Mouse (Mus musculus) kidney, postnatal 0 days (tissue): ENCODE data around the gene Stk10. TPM values are rescaled to one million over a fixed set of nuclear protein-coding genes. Genes with fewer than 3 reads are reported as not detected.
A peak's percentile ranks its signal among the peaks of the same experiment; 100 is the strongest.

Experiments
- ATAC-seq: fragments of 200-750 bp; cut with Nextera tagmentation; replicated peaks from 2 replicates; pipeline ENCODE4 v1.8.0; 2017; ENCODE audit warnings: low read depth, moderate number of reproducible peaks, moderate TSS enrichment, moderate library complexity; ENCODE audit not compliant: low FRiP score
- DNase-seq: peaks from one replicate; pipeline ENCODE4 v3.0.0-alpha.2; 2016; ENCODE audit warnings: low spot score
- H3K27ac ChIP-seq: fragments of 300-500 bp; sonication (generic); 2 replicates; pipeline ENCODE4 v1.5.1; 2014; ENCODE audit warnings: mild to moderate bottlenecking
- H3K27me3 ChIP-seq: fragments of 300-500 bp; sonication (generic); 2 replicates; pipeline ENCODE4 v1.6.1; 2014; ENCODE audit warnings: low read length, mixed read lengths; ENCODE audit not compliant: insufficient read depth
- H3K36me3 ChIP-seq: fragments of 300-500 bp; sonication (generic); 2 replicates; pipeline ENCODE4 v1.6.1; 2014; ENCODE audit warnings: low read length, mixed read lengths; ENCODE audit not compliant: insufficient read depth
- H3K4me1 ChIP-seq: fragments of 300-500 bp; sonication (generic); replicated peaks from 2 replicates; pipeline ENCODE4 v1.6.1; 2014; ENCODE audit warnings: antibody characterized with exemption, low read length, mixed read lengths; ENCODE audit not compliant: insufficient read depth
- H3K4me2 ChIP-seq: fragments of 300-500 bp; sonication (generic); 2 replicates; pipeline ENCODE4 v1.6.1; 2014; ENCODE audit warnings: mild to moderate bottlenecking, low read length, moderate library complexity, mixed read lengths
- H3K4me3 ChIP-seq: fragments of 300-500 bp; sonication (generic); replicated peaks from 2 replicates; pipeline ENCODE4 v1.5.1; 2014; ENCODE audit warnings: low read depth, low read length
- H3K9ac ChIP-seq: fragments of 300-500 bp; sonication (generic); 2 replicates; pipeline ENCODE4 v1.6.1; 2014; ENCODE audit warnings: low read depth, low read length
- H3K9me3 ChIP-seq: fragments of 300-500 bp; sonication (generic); replicated peaks from 2 replicates; pipeline ENCODE4 v1.6.1; 2016; ENCODE audit warnings: low read length, inconsistent platforms, mixed read lengths
- CTCF ChIP-seq: IDR thresholded peaks from 2 replicates; pipeline ENCODE4 v1.5.1; 2016; ENCODE audit warnings: antibody characterized with exemption, low read depth, mild to moderate bottlenecking, moderate library complexity
- WGBS: fragments of 180-500 bp; shearing (Covaris S2); extraction: QIAGEN DNeasy Blood & Tissue Kit; methylation state at CpG from one replicate; pipeline ENCODE4 v1.1.7; 2014; 5-methylcytosine and 5-hydroxymethylcytosine counted together
- polyA plus RNA-seq: library from polyadenylated mRNA; unstranded; fragments of >200 nt; fragmentation: Nextera tagmentation; extraction: Ambion mirVana; gene quantifications from 2 replicates; pipeline ENCODE4 v1.2.1, GENCODE M21; 2015

The Stk10 gene
- polyA plus RNA-seq, 1 experiment from 2014 or later, result 2.4 TPM

GRCm38 (mm10) chr11:32589201-32589600 lies 56.1 kb downstream of the Stk10 start:
- 95% methylated on average over 12 of the region's 12 CpGs for WGBS
- ATAC-seq, result no peak

GRCm38 (mm10) chr11:32589791-32590190 lies 56.7 kb downstream of the Stk10 start:
- no peak for TF ChIP-seq CTCF
- 82% methylated on average over 8 of the region's 8 CpGs for WGBS
- no peak overlapping the region for H3K4me2 ChIP-seq

More at GRCm38 (mm10) chr11:32589201-32589600, 56.1 kb downstream of the Stk10 start:
- H3K4me1 ChIP-seq, result no peaks in the 10 kb centered on the region
- H3K27ac ChIP-seq, result no peak overlapping the region
- H3K4me3 ChIP-seq, result no peak overlapping the region
- no peak for DNase-seq
- no peaks in the 10 kb centered on the region for H3K9me3 ChIP-seq
- H3K27me3 ChIP-seq, result no peaks in the 10 kb centered on the region
- no peak overlapping the region for H3K4me2 ChIP-seq
- H3K36me3 ChIP-seq, result no peaks in the 10 kb centered on the region
- H3K9ac ChIP-seq, result no peak overlapping the region
- no peak for TF ChIP-seq CTCF

GRCm38 (mm10) chr11:32590205-32590604 lies 57.1 kb downstream of the Stk10 start:
- no peaks in the 10 kb centered on the region for H3K4me1 ChIP-seq
- H3K4me2 ChIP-seq, result no peak overlapping the region
- no peaks in the 10 kb centered on the region for H3K36me3 ChIP-seq
- no peaks in the 10 kb centered on the region for H3K27me3 ChIP-seq
- H3K9me3 ChIP-seq, result no peaks in the 10 kb centered on the region
- no peak overlapping the region for H3K27ac ChIP-seq
- no peak for ATAC-seq
- TF ChIP-seq CTCF, result no peak
- no peak for DNase-seq
- no peak overlapping the region for H3K4me3 ChIP-seq
- 79% methylated on average over 6 of the region's 6 CpGs for WGBS
- no peak overlapping the region for H3K9ac ChIP-seq

More at GRCm38 (mm10) chr11:32589791-32590190, 56.7 kb downstream of the Stk10 start:
- no peak for ATAC-seq
- H3K27ac ChIP-seq, result no peak overlapping the region
- H3K36me3 ChIP-seq, result no peaks in the 10 kb centered on the region
- no peak overlapping the region for H3K4me3 ChIP-seq
- no peaks in the 10 kb centered on the region for H3K4me1 ChIP-seq
- no peak for DNase-seq
- no peaks in the 10 kb centered on the region for H3K27me3 ChIP-seq
- no peak overlapping the region for H3K9ac ChIP-seq
- H3K9me3 ChIP-seq, result no peaks in the 10 kb centered on the region

DNA sequence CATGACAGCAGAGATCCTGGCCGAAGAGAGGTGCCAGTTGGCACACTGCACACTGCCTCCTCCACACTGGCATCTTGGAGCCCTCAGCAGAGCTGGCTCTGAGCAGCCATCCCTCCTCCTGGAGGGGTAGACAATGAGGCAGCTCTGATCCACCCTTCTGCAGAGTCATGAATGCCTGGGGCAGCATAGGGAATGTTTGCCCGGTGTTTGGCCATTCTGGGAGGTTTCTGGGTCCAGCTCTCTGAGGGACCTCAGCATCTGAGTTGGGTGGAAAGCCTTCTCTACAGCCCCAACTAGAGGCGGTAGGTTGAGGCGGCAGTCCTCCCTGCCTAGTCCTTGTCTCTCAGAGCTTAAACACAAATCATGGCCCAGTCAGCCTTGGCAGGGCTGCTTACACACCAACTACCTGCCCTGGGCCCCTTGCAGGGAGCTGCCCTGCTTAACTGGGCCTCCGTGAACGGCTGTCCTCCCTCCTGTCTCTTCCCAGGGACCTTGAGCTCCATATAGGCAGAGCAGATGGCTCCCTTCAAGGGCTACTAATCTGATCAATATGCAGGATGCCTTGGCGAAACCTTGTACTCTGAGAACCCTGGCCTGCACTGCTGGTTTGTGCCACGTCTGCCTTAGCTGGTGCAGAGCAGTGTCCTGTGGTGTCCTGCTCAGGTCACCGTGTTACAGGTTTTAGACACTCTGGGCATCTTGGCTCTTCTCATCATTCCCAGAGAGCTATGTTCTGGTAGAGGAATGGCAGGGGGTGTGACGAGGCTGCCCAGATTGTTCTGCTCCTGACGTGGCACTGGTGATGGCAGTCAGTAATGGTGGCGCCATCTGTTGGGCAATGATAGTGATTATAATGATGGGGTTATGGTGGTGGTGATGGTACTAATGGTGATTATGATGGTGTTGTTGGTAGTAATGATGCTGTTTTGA lies 59.1 kb downstream of the Stk10 start:
- no peaks in the 10 kb centered on the region for H3K27me3 ChIP-seq
- no peaks in the 10 kb centered on the region for H3K4me1 ChIP-seq
- no peak overlapping the region for H3K4me2 ChIP-seq
- peak; percentile 59 for TF ChIP-seq CTCF
- WGBS, result 73% methylated on average over 12 of the region's 12 CpGs
- no peak overlapping the region for H3K9ac ChIP-seq
- no peaks in the 10 kb centered on the region for H3K9me3 ChIP-seq
- DNase-seq, result peak; percentile 36
- no peak overlapping the region for H3K4me3 ChIP-seq
- H3K36me3 ChIP-seq, result no peaks in the 10 kb centered on the region
- ATAC-seq, result no peak
- no peak overlapping the region for H3K27ac ChIP-seq

GRCm38 (mm10) chr11:32593081-32593480 lies 60.0 kb downstream of the Stk10 start:
- TF ChIP-seq CTCF, result no peak
- WGBS, result 84% methylated on average over 7 of the region's 7 CpGs
- no peaks in the 10 kb centered on the region for H3K36me3 ChIP-seq
- no peaks in the 10 kb centered on the region for H3K4me1 ChIP-seq
- no peaks in the 10 kb centered on the region for H3K27me3 ChIP-seq
- H3K4me3 ChIP-seq, result no peak overlapping the region
- no peak overlapping the region for H3K9ac ChIP-seq
- H3K9me3 ChIP-seq, result no peaks in the 10 kb centered on the region
- DNase-seq (no peak), ATAC-seq (no peak)
- H3K4me2 ChIP-seq, result no peak overlapping the region
- H3K27ac ChIP-seq, result no peak overlapping the region

DNA sequence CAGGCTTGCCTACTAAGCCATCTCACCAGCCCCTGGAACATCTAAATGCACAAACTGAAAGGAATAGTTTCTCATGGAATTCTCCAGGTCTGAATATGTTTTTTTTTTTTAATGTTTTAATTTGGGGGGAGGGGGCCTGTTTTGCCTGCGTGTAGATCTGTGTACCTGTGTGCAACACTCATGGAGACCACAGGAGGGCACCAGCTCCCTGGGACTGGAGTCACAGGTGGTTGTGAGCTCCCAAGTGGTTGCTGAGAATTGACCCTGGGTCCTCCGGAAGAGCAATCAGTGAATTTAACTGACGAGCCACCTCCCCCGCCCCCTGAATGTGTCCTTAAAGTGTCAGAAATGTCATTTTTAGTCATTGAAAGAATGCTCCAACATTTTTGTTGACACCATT lies 61.0 kb downstream of the Stk10 start:
- WGBS, result 96% methylated on average over 4 of the region's 4 CpGs
- Histone ChIP-seq H3K4me1 (no peaks in the 10 kb centered on the region), H3K4me2 (no peak overlapping the region), H3K9me3 (no peaks in the 10 kb centered on the region), H3K27me3 (no peaks in the 10 kb centered on the region), H3K4me3 (no peak overlapping the region), H3K36me3 (no peaks in the 10 kb centered on the region), H3K27ac (no peak overlapping the region), H3K9ac (no peak overlapping the region)
- ATAC-seq, result no peak
- peak; percentile 35 for TF ChIP-seq CTCF
- DNase-seq, result no peak
